Mouse (Mus musculus) lung, adult 2 months (tissue): ENCODE results near the gene Ost4.

Experiments
- CTCF ChIP-seq: fragments of 200-500 bp; IDR thresholded peaks from 2 replicates; pipeline ENCODE4 v1.5.1; 2011; ENCODE audit warnings: mild to moderate bottlenecking, low read length, control low read depth; ENCODE audit not compliant: insufficient read depth
- POLR2A ChIP-seq: fragments of 200-500 bp; IDR thresholded peaks from 2 replicates; pipeline ENCODE4 v1.6.1; 2011; ENCODE audit warnings: low read depth, mild to moderate bottlenecking, control low read depth, low read length, borderline replicate concordance; ENCODE audit errors: extremely low read depth

DNA sequence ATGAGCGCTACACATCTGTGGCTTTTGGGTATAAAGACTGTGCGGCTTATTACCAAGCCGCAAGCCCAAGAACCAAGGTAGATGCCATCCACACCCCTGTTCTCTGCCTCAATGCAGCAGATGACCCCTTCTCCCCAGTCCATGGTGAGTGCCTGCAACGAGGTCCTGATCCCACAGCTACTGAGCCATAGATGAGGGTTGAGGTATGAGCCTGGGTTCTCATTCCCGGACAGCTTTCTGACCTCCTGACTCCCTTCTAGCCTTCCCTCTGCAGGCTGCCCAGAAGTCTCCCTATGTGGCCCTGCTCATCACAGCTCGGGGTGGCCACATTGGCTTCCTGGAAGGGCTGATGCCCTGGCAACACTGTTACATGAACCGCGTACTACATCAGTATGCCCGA lies 47.0 kb upstream of the Ost4 start:
- TF ChIP-seq POLR2A (no peak; the same call in 1 of the 2 replicates), CTCF (no peak)
